Mouse (Mus musculus) thymus, adult 2 months (tissue): ENCODE data around the gene Aurka.

Experiments
- CTCF ChIP-seq: fragments of 200-500 bp; IDR thresholded peaks from 2 replicates; pipeline ENCODE4 v1.5.1; 2012; ENCODE audit warnings: mild to moderate bottlenecking, control low read depth, low read length, moderate library complexity, borderline replicate concordance; ENCODE audit not compliant: control insufficient read depth, poor library complexity, insufficient read depth; ENCODE audit errors: extremely low read depth
- POLR2A ChIP-seq: fragments of 200-500 bp; IDR thresholded peaks from 2 replicates; pipeline ENCODE4 v1.6.1; 2012; ENCODE audit warnings: mild to moderate bottlenecking, low read length, control low read depth, moderate library complexity; ENCODE audit not compliant: control insufficient read depth, poor library complexity, insufficient read depth; ENCODE audit errors: extremely low read depth

- no peak for TF ChIP-seq CTCF
- TF ChIP-seq POLR2A: no peak
Measured at GRCm38 (mm10) chr2:172410686-172411085, 40.4 kb upstream of the Aurka start.
